Mouse (Mus musculus) ES-Bruce4 (cell line): ENCODE data around the gene Kalrn. TPM values are rescaled to one million over a fixed set of nuclear protein-coding genes. Genes with fewer than 3 reads are reported as not detected.

Experiments
- H3K27ac ChIP-seq: 2 replicates; pipeline ENCODE4 v1.5.1; 2012; ENCODE audit warnings: low read length, inconsistent platforms; ENCODE audit not compliant: insufficient read depth
- H3K27me3 ChIP-seq: 2 replicates; pipeline ENCODE4 v1.6.1; 2012; ENCODE audit warnings: mild to moderate bottlenecking, low read length, inconsistent platforms; ENCODE audit not compliant: control insufficient read depth, poor library complexity, insufficient read depth, severe bottlenecking
- H3K36me3 ChIP-seq: 2 replicates; pipeline ENCODE4 v1.6.1; 2012; ENCODE audit warnings: inconsistent platforms, mild to moderate bottlenecking, low read length, moderate library complexity; ENCODE audit not compliant: control insufficient read depth, poor library complexity, insufficient read depth, severe bottlenecking
- H3K4me1 ChIP-seq: one replicate; pipeline ENCODE4 v1.8.1; 2011; ENCODE audit warnings: low read length; ENCODE audit not compliant: control insufficient read depth, insufficient read depth
- H3K4me3 ChIP-seq: 2 replicates; pipeline ENCODE4 v1.5.1; 2011; ENCODE audit warnings: low read depth, mild to moderate bottlenecking, low read length
- H3K9ac ChIP-seq: 2 replicates; pipeline ENCODE4 v1.6.1; 2012; ENCODE audit warnings: low read depth, mild to moderate bottlenecking, inconsistent platforms; ENCODE audit not compliant: poor library complexity, severe bottlenecking
- H3K9me3 ChIP-seq: replicated peaks from 2 replicates; pipeline ENCODE4 v1.6.1; 2012; ENCODE audit warnings: mild to moderate bottlenecking, low read length, inconsistent platforms; ENCODE audit not compliant: control insufficient read depth, poor library complexity, insufficient read depth, severe bottlenecking
- CTCF ChIP-seq: IDR thresholded peaks from one replicate; pipeline ENCODE4 v1.8.1; 2011; ENCODE audit warnings: low read depth, low read length
- EP300 ChIP-seq: IDR thresholded peaks from 2 replicates; pipeline ENCODE4 v1.6.1; 2011; ENCODE audit warnings: low read depth, low read length; ENCODE audit not compliant: insufficient read depth
- POLR2A ChIP-seq: IDR thresholded peaks from one replicate; pipeline ENCODE4 v1.8.1; 2011; ENCODE audit warnings: low read length; ENCODE audit not compliant: insufficient read depth
- polyA plus RNA-seq: library from polyadenylated mRNA; stranded (reverse); fragments of >200 nt; gene quantifications from 2 replicates; pipeline ENCODE4 v1.2.4, GENCODE M21; 2011; ENCODE audit warnings: low read depth; ENCODE audit not compliant: missing spikeins, insufficient read depth, insufficient read length

Kalrn gene
- polyA plus RNA-seq, 1 experiment, result 8.2 TPM

- Histone ChIP-seq H3K9me3 (no peaks in the 10 kb centered on the region), H3K4me3 (no peak overlapping the region), H3K27ac (no peak overlapping the region), H3K36me3 (no peaks in the 10 kb centered on the region), H3K27me3 (no peaks in the 10 kb centered on the region), H3K9ac (no peak overlapping the region), H3K4me1 (no peaks in the 10 kb centered on the region)
- TF ChIP-seq POLR2A (no peak), EP300 (no peak), CTCF (no peak)
These were observed 325.1 kb downstream of the Kalrn start for GRCm38 (mm10) chr16:34248256-34248655.

- Histone ChIP-seq H3K36me3 (no peaks in the 10 kb centered on the region), H3K27me3 (no peaks in the 10 kb centered on the region), H3K9ac (no peak overlapping the region), H3K9me3 (no peaks in the 10 kb centered on the region), H3K4me3 (no peak overlapping the region), H3K4me1 (no peaks in the 10 kb centered on the region), H3K27ac (no peak overlapping the region)
- TF ChIP-seq CTCF, result no peak
- TF ChIP-seq POLR2A, result no peak
- TF ChIP-seq EP300, result no peak
These were observed 331.2 kb downstream of the Kalrn start for GRCm38 (mm10) chr16:34241936-34242729.

- Histone ChIP-seq H3K27ac (no peak overlapping the region), H3K4me1 (no peaks in the 10 kb centered on the region), H3K27me3 (no peaks in the 10 kb centered on the region; the same call in 1 of the 2 replicates), H3K36me3 (no peaks in the 10 kb centered on the region), H3K9me3 (no peaks in the 10 kb centered on the region), H3K4me3 (no peak overlapping the region), H3K9ac (no peak overlapping the region)
- TF ChIP-seq EP300 (no peak), CTCF (no peak), POLR2A (no peak)
These were observed 333.7 kb downstream of the Kalrn start for GRCm38 (mm10) chr16:34239618-34240017.

GRCm38 (mm10) chr16:34236898-34237611 is 336.3 kb downstream of the Kalrn start:
- no peak overlapping the region for H3K9ac ChIP-seq
- H3K4me3 ChIP-seq, result no peak overlapping the region
- H3K27ac ChIP-seq, result no peak overlapping the region
- no peaks in the 10 kb centered on the region; the same call in 1 of the 2 replicates for H3K27me3 ChIP-seq
- H3K4me1 ChIP-seq, result no peaks in the 10 kb centered on the region
- H3K9me3 ChIP-seq, result no peaks in the 10 kb centered on the region
- no peaks in the 10 kb centered on the region for H3K36me3 ChIP-seq
- TF ChIP-seq CTCF, result no peak
- no peak for TF ChIP-seq POLR2A
- TF ChIP-seq EP300, result no peak

GRCm38 (mm10) chr16:34235086-34235485 is 338.2 kb downstream of the Kalrn start:
- Histone ChIP-seq H3K36me3 (no peaks in the 10 kb centered on the region), H3K4me1 (no peaks in the 10 kb centered on the region), H3K27ac (no peak overlapping the region), H3K4me3 (no peak overlapping the region), H3K9ac (no peak overlapping the region), H3K27me3 (no peaks in the 10 kb centered on the region; the same call in 1 of the 2 replicates), H3K9me3 (no peaks in the 10 kb centered on the region)
- TF ChIP-seq CTCF, result no peak
- TF ChIP-seq POLR2A, result no peak
- no peak for TF ChIP-seq EP300

GRCm38 (mm10) chr16:34231952-34232351 is 341.4 kb downstream of the Kalrn start:
- no peaks in the 10 kb centered on the region for H3K9me3 ChIP-seq
- no peaks in the 10 kb centered on the region for H3K4me1 ChIP-seq
- H3K27ac ChIP-seq, result no peak overlapping the region
- no peak overlapping the region for H3K4me3 ChIP-seq
- H3K27me3 ChIP-seq, result no peaks in the 10 kb centered on the region; the same call in 1 of the 2 replicates
- TF ChIP-seq POLR2A, result no peak
- TF ChIP-seq CTCF, result no peak
- no peak for TF ChIP-seq EP300
- H3K36me3 ChIP-seq, result no peaks in the 10 kb centered on the region
- no peak overlapping the region for H3K9ac ChIP-seq
